Mouse (Mus musculus): ENCODE measurements at regions not wholly inside any gene's neighbourhood (a gene's known extent, or its start where the extent isn't known, plus 50 kb on each side); places are given as distances from the start of the nearest gene placed in this dataset.

GRCm38 (mm10) chr8:126819261-126819660 lies 126.4 kb downstream of the Tomm20 start:
- no peak for TF ChIP-seq TAL1 (IDR thresholded peaks at IDR 0.05; ENCODE audit: low read length)
- TF ChIP-seq GATA1 (IDR thresholded peaks at IDR 0.05; ENCODE audit: low read length), result no peak
